8 mouse cellular contexts compared by ENCODE assay signal in genomic region chr5:104333231-104333640, GRCm38 (mm10). TPM values are rescaled to one million over a fixed set of nuclear protein-coding genes. Genes with fewer than 3 reads are reported as not detected.
A peak's percentile ranks its signal among the peaks of the same experiment; 100 is the strongest.
DNase-seq lines count a peak whose midpoint lies in the region; ATAC-seq and TF ChIP-seq lines count a peak whose summit lies in the region.

No protein-coding gene starts in this region.

- no peak for TF ChIP-seq POLR2A in liver, adult 2 months (IDR thresholded peaks at IDR 0.05; ENCODE audit: extremely low read depth, insufficient read depth, low read length)
- TF ChIP-seq POLR2A in myocyte (IDR thresholded peaks at IDR 0.05; ENCODE audit: insufficient read length, low read depth), result no peak

- H3K9ac ChIP-seq in liver, adult 2 months (ENCODE audit: low read depth, low read length), result no peak overlapping the region

- intact Hi-C loops in gastrocnemius, adult 2 months (cut with DNase I), result loop anchor here (2.0 to 5.0 kb wide), 2 partner anchors 202 to 256 kb away; partner anchors contain the start of gene Gm17660

- H3K4me3 ChIP-seq in gastrocnemius, adult 2 months, result no peak overlapping the region
- H3K4me3 ChIP-seq in liver, adult 2 months (ENCODE audit: insufficient read depth, low read depth, low read length), result no peak overlapping the region
- no peak overlapping the region for H3K4me3 ChIP-seq in myocyte

- 9% methylated on average over 7 of the region's 7 CpGs for WGBS in liver, adult 2 months

- no peaks in the 10 kb centered on the region; the same call in 1 of the 2 replicates for H3K27me3 ChIP-seq in liver, adult 2 months (ENCODE audit: control insufficient read depth, insufficient read depth, low read length)
- H3K27me3 ChIP-seq in myocyte (ENCODE audit: control insufficient read depth, insufficient read depth, insufficient read length), result no peaks in the 10 kb centered on the region

- peak overlapping the region; percentile 29 for H3K4me2 ChIP-seq in myocyte (ENCODE audit: low read depth)

- DNase-seq in thymus, postnatal 0 days (ENCODE audit: low spot score), result peak; percentile 23
- no peak for DNase-seq in thymus, adult 18-20 months
- peak; percentile 16 for DNase-seq in cerebellum, adult 8-10 months
- peak; percentile 62 for DNase-seq in gastrocnemius, adult 2 months
- DNase-seq in kidney, adult 18-20 months, result peak; percentile 63
- DNase-seq in liver, adult 2 months (ENCODE audit: extremely low read depth, low read depth, low spot score), result peak; percentile 96

- H3K36me3 ChIP-seq in liver, adult 2 months (ENCODE audit: control insufficient read depth, insufficient read depth, low read length), result no peaks in the 10 kb centered on the region
- no peaks in the 10 kb centered on the region for H3K36me3 ChIP-seq in myocyte (ENCODE audit: control insufficient read depth, insufficient read depth)

- no peak overlapping the region for H3K27ac ChIP-seq in gastrocnemius, adult 2 months
- no peak overlapping the region for H3K27ac ChIP-seq in liver, adult 2 months (replicated peaks; ENCODE audit: insufficient read depth, low read depth, low read length)

- H3K79me2 ChIP-seq in liver, adult 2 months (ENCODE audit: control insufficient read depth, insufficient read depth, low read length), result no peaks in the 10 kb centered on the region; the same call in 1 of the 2 replicates
- no peaks in the 10 kb centered on the region for H3K79me2 ChIP-seq in myocyte (ENCODE audit: control insufficient read depth, insufficient read depth)

- no peak overlapping the region for H3ac ChIP-seq in myocyte (ENCODE audit: control insufficient read depth, insufficient read length)

- peak; percentile 81 for TF ChIP-seq CTCF in gastrocnemius, adult 2 months (IDR thresholded peaks at IDR 0.05)
- TF ChIP-seq CTCF in liver, adult 2 months (IDR thresholded peaks at IDR 0.05; ENCODE audit: low read depth, low read length), result peak; percentile 53; the same call in 1 of the 2 replicates

- ATAC-seq in activated CD4-positive, CD25-positive, alpha-beta regulatory T cell, adult 4 months, result no peak

- H3K4me1 ChIP-seq in liver, adult 2 months (ENCODE audit: control insufficient read depth, insufficient read depth, low read length), result peaks cover 3% of the 10 kb centered on the region

TF ChIP-seq in myocyte, 11 proteins besides CTCF, POLR2A, EP300 and RAD21:
- TF ChIP-seq E2F4 (IDR thresholded peaks at IDR 0.05; ENCODE audit: insufficient read depth) (no peak), TCF3 (IDR thresholded peaks at IDR 0.05; ENCODE audit: insufficient read length, low read depth) (no peak), MYOG (IDR thresholded peaks at IDR 0.05; ENCODE audit: control insufficient read depth in 1 of 3, insufficient read depth in 1 of 3, insufficient read length in 2 of 3, low read depth in 2 of 3) (no peak), POLR2AphosphoS2 (IDR thresholded peaks at IDR 0.05; ENCODE audit: insufficient read length, low read depth) (no peak), CEBPB (IDR thresholded peaks at IDR 0.05; ENCODE audit: insufficient read depth, poor library complexity, severe bottlenecking) (no peak), SRF (IDR thresholded peaks at IDR 0.05; ENCODE audit: control insufficient read depth, insufficient read length, low read depth) (no peak), MAX (IDR thresholded peaks at IDR 0.05; ENCODE audit: low read depth) (no peak), TCF12 (IDR thresholded peaks at IDR 0.05; ENCODE audit: insufficient read depth, poor library complexity, severe bottlenecking) (no peak), MYOD1 (IDR thresholded peaks at IDR 0.05; ENCODE audit: control insufficient read depth in 1 of 3, insufficient read length in 2 of 3, low read depth in 2 of 3) (no peak), REST (IDR thresholded peaks at IDR 0.05; ENCODE audit: insufficient read depth, insufficient read length) (no peak), USF1 (IDR thresholded peaks at IDR 0.05; ENCODE audit: low read depth) (no peak)

RNA-seq across cellular contexts. Expression of gene Mepe, which starts 8.1 kb away (rescaled TPM):
- not detected in 2 replicates for polyA plus RNA-seq in thymus, postnatal 0 days (2015; fragmentation: Nextera tagmentation; extraction: Ambion mirVana)
- not detected for total RNA-seq in gastrocnemius, adult 2 months (2021)
- total RNA-seq in liver, adult 2 months (2014; rRNA removed), result not detected in 2 replicates
- polyA plus RNA-seq in liver, adult 2 months (2012; rRNA removed), result not detected in 2 replicates
- polyA plus RNA-seq in myocyte (2012; fragmentation: generic; extraction: Trizol), result not detected
- polyA plus RNA-seq in activated CD4-positive, CD25-positive, alpha-beta regulatory T cell, adult 4 months (2017; shearing (Covaris generic)), result not detected

RNA-seq across cellular contexts. Expression of gene Ibsp, which starts 34.3 kb away (rescaled TPM):
- polyA plus RNA-seq in thymus, postnatal 0 days (2015; fragmentation: Nextera tagmentation; extraction: Ambion mirVana), result 0.19 and 0.40 TPM in 2 replicates
- total RNA-seq in gastrocnemius, adult 2 months (2021), result not detected
- not detected in 2 replicates for total RNA-seq in liver, adult 2 months (2014; rRNA removed)
- polyA plus RNA-seq in liver, adult 2 months (2012; rRNA removed), result not detected in 2 replicates
- polyA plus RNA-seq in myocyte (2012; fragmentation: generic; extraction: Trizol), result 0.02 TPM
- polyA plus RNA-seq in activated CD4-positive, CD25-positive, alpha-beta regulatory T cell, adult 4 months (2017; shearing (Covaris generic)), result not detected

Comparison
In these comparisons a context has a peak if more than half of its experiments do, and no peak if none do; other contexts are left out.
1. DNase-seq: peak in thymus, postnatal 0 days (single experiment), cerebellum, adult 8-10 months (single experiment), gastrocnemius, adult 2 months (single experiment), kidney, adult 18-20 months (single experiment) and liver, adult 2 months (single experiment); none in thymus, adult 18-20 months (0 of 2).